Comparison of ENCODE assay signal across 26 mouse cellular contexts in genomic region chr5:29864994-29865393, GRCm38 (mm10).
DNase-seq lines count a peak whose midpoint lies in the region; ATAC-seq and TF ChIP-seq lines count a peak whose summit lies in the region.
"Had no signal": no experiment of that assay in that cellular context is flagged by ENCODE, and none has a peak within 500 bp of the region (broad histone marks: within the 10 kb centered on the region; RNA-seq: fewer than 3 reads in every experiment).

No protein-coding gene starts in this region.

- TF ChIP-seq EP300 in heart, postnatal 0 days (IDR thresholded peaks at IDR 0.05; ENCODE audit: low read depth), result peak; percentile 79

- WGBS in heart, embryonic 12.5 days, result 52% methylated on average over 4 of the region's 4 CpGs
- 53% methylated on average over 4 of the region's 4 CpGs for WGBS in heart, postnatal 0 days

- intact Hi-C loops in gastrocnemius, adult 2 months (cut with DNase I), result no loop called here

- H3K36me3 ChIP-seq in heart, embryonic 12.5 days, result no peaks in the 10 kb centered on the region
- no peaks in the 10 kb centered on the region for H3K36me3 ChIP-seq in heart, postnatal 0 days (replicated peaks; ENCODE audit: control insufficient read depth, insufficient read depth, low read length)
- H3K36me3 ChIP-seq: embryonic facial prominence, embryonic 13.5 days; forebrain, embryonic 12.5 days; hindbrain, embryonic 12.5 days; intestine, embryonic 15.5 days; liver, embryonic 15.5 days; midbrain, embryonic 10.5 days; midbrain, embryonic 15.5 days had no signal

- DNase-seq in gastrocnemius, adult 2 months, result no peak
- no peak for DNase-seq in gastrocnemius, adult 18-20 months (ENCODE audit: low spot score)
- DNase-seq in heart, adult 11 months, result no peak
- peak; percentile 20 for DNase-seq in adipocyte (ENCODE audit: low spot score)
- DNase-seq in heart, postnatal 0 days (ENCODE audit: low spot score), result peak; percentile 36
- no peak for DNase-seq in ovary, postnatal 14 days (ENCODE audit: low spot score)
- DNase-seq in adrenal gland, postnatal 14 days, result no peak
- DNase-seq: adrenal gland, adult 8-10 months; cerebellum, adult 11-12 months; cerebellum, adult 9-11 months; embryo, embryonic 11 days; forebrain, postnatal 0 days; lung, embryonic 14.5 days; right cerebral cortex, adult 18-20 months; spleen, adult 18-20 months; thymus, postnatal 14 days had no signal

- no peak overlapping the region for H3K4me2 ChIP-seq in heart, embryonic 12.5 days
- peak overlapping the region; percentile 21 for H3K4me2 ChIP-seq in heart, postnatal 0 days (ENCODE audit: low read depth, low read length)
- H3K4me2 ChIP-seq: embryonic facial prominence, embryonic 13.5 days; forebrain, embryonic 12.5 days; hindbrain, embryonic 12.5 days; intestine, embryonic 15.5 days; liver, embryonic 15.5 days; lung, embryonic 14.5 days; midbrain, embryonic 15.5 days had no signal

- peaks cover 8% of the 10 kb centered on the region for H3K4me1 ChIP-seq in heart, embryonic 12.5 days (replicated peaks)
- peaks cover 13% of the 10 kb centered on the region; the same call in 1 of the 2 replicates for H3K4me1 ChIP-seq in heart, postnatal 0 days (ENCODE audit: control insufficient read depth, insufficient read depth)
- H3K4me1 ChIP-seq: embryonic facial prominence, embryonic 13.5 days; forebrain, embryonic 12.5 days; hindbrain, embryonic 12.5 days; intestine, embryonic 15.5 days; liver, embryonic 15.5 days; midbrain, embryonic 10.5 days; midbrain, embryonic 15.5 days had no signal

- no peak for TF ChIP-seq CTCF in gastrocnemius, adult 2 months (IDR thresholded peaks at IDR 0.05)
- TF ChIP-seq CTCF in heart, postnatal 0 days (IDR thresholded peaks at IDR 0.05; ENCODE audit: low read depth), result no peak

- no peak overlapping the region for H3K9ac ChIP-seq in heart, embryonic 12.5 days
- no peak overlapping the region for H3K9ac ChIP-seq in heart, postnatal 0 days (replicated peaks; ENCODE audit: low read depth, low read length)
- H3K9ac ChIP-seq: embryonic facial prominence, embryonic 13.5 days; forebrain, embryonic 12.5 days; forebrain, postnatal 0 days; hindbrain, embryonic 12.5 days; intestine, embryonic 15.5 days; liver, embryonic 15.5 days; lung, embryonic 14.5 days; midbrain, embryonic 15.5 days had no signal

- H3K4me3 ChIP-seq in gastrocnemius, adult 2 months, result no peak overlapping the region
- no peak overlapping the region for H3K4me3 ChIP-seq in heart, embryonic 12.5 days
- no peak overlapping the region for H3K4me3 ChIP-seq in heart, postnatal 0 days (ENCODE audit: low read depth, low read length)
- H3K4me3 ChIP-seq: embryonic facial prominence, embryonic 13.5 days; forebrain, embryonic 12.5 days; hindbrain, embryonic 12.5 days; intestine, embryonic 15.5 days; liver, embryonic 15.5 days; midbrain, embryonic 10.5 days; midbrain, embryonic 15.5 days had no signal

- H3K27me3 ChIP-seq in heart, embryonic 12.5 days (replicated peaks), result no peaks in the 10 kb centered on the region
- H3K27me3 ChIP-seq in heart, postnatal 0 days (ENCODE audit: control insufficient read depth, insufficient read depth, low read length), result no peaks in the 10 kb centered on the region
- H3K27me3 ChIP-seq: embryonic facial prominence, embryonic 13.5 days; forebrain, embryonic 12.5 days; hindbrain, embryonic 12.5 days; intestine, embryonic 15.5 days; liver, embryonic 15.5 days; midbrain, embryonic 15.5 days had no signal

- no peaks in the 10 kb centered on the region for H3K9me3 ChIP-seq in heart, embryonic 12.5 days (replicated peaks)
- H3K9me3 ChIP-seq in heart, postnatal 0 days (replicated peaks; ENCODE audit: control insufficient read depth, low read length), result no peaks in the 10 kb centered on the region
- H3K9me3 ChIP-seq: embryonic facial prominence, embryonic 13.5 days; forebrain, embryonic 12.5 days; hindbrain, embryonic 12.5 days; intestine, embryonic 15.5 days; liver, embryonic 15.5 days; midbrain, embryonic 10.5 days; midbrain, embryonic 15.5 days had no signal

- peak overlapping the region; percentile 80 for H3K27ac ChIP-seq in gastrocnemius, adult 2 months
- peak overlapping the region; percentile 27; the same call in 1 of the 2 replicates for H3K27ac ChIP-seq in heart, embryonic 12.5 days (ENCODE audit: poor library complexity, severe bottlenecking)
- peak overlapping the region; percentile 72 for H3K27ac ChIP-seq in heart, postnatal 0 days (ENCODE audit: low read depth)
- H3K27ac ChIP-seq: embryonic facial prominence, embryonic 13.5 days; forebrain, embryonic 12.5 days; hindbrain, embryonic 12.5 days; hindbrain, postnatal 0 days; intestine, embryonic 15.5 days; liver, embryonic 15.5 days; midbrain, embryonic 10.5 days; midbrain, embryonic 15.5 days had no signal

- ATAC-seq in heart, embryonic 12.5 days (ENCODE audit: insufficient number of reproducible peaks, low FRiP score), result no peak
- ATAC-seq in heart, postnatal 0 days (ENCODE audit: insufficient read depth, low read depth), result no peak; the same call in 1 of the 2 replicates
- ATAC-seq: activated CD4-positive, CD25-positive, alpha-beta regulatory T cell, adult 4 months; forebrain, postnatal 0 days; hindbrain, postnatal 0 days; intestine, embryonic 15.5 days; midbrain, embryonic 15.5 days had no signal

Comparison
In these comparisons a context has a peak if more than half of its experiments do, and no peak if none do; other contexts are left out.
1. DNase-seq: peak in adipocyte (single experiment) and heart, postnatal 0 days (single experiment); none in gastrocnemius, adult 2 months (single experiment), gastrocnemius, adult 18-20 months (single experiment), heart, adult 11 months (single experiment), ovary, postnatal 14 days (single experiment) and adrenal gland, postnatal 14 days (single experiment).
2. H3K27ac ChIP-seq: peak in every context shown above with its lines; median percentile 80 in gastrocnemius, adult 2 months; 72 in heart, postnatal 0 days; 27 in heart, embryonic 12.5 days.